Mouse (Mus musculus) layer of hippocampus, adult 9-11 months (tissue): ENCODE data around the gene Wwox.

ENCODE experiments used
- DNase-seq: peaks from one replicate; pipeline ENCODE4 v3.0.0; 2022

The Wwox gene

DNA sequence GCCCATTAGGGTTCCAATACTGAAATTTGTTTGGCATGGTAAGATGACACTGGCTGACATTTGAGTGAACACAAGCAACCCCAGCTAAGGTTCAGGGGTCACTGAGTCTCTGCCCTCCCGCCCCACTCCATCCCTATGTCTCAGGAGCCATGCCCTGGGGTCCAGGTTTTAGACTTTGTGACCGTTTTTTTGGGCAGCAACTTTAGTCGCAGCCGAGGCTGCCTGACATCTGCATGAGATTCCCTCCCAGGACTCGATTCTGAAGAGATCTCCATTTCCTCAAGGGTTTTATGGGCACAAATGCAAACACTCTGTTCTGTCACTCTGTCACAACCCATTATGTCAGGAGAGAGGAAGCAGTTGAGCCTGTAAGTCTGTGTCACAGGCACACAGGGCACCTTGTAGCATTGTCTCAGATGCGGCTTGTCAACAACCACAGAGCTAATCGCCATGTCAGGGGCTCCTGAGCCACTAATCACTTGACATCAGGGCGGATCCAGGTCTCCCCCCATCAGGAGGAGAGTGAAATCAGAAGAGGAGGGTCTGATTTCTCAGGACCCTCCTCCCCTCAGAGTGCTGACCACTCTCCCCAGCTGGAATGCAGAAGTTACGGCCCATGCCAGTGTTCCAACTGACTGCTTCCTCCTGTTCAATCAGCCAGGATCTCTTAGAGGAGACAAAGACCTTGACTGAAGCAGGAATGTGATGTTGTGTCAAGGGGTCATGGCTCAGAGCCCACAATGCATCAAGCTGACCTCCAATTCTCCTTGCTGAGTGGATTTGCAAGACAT, 704.3 kb downstream of the Wwox start:
- no peak for DNase-seq

DNA sequence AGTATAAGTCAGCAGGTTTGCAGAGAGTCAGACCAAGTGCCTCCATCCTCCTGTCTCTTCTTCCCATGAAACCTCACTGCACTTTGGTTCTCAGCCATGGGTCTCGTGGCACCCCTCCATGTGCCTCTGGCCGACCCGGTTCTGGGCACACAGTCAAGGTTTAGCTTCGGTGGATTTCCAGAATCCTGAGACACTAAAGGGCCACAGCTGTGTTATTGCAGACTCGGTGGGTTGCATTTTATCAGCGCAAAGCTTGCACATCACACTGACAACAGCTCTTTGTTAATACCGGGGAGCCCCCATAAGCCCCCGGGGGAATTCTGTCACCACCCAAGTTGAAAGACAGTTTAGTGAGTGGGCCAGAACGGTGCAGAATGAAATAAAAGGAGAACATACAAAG, 707.6 kb downstream of the Wwox start:
- no peak for DNase-seq

DNA sequence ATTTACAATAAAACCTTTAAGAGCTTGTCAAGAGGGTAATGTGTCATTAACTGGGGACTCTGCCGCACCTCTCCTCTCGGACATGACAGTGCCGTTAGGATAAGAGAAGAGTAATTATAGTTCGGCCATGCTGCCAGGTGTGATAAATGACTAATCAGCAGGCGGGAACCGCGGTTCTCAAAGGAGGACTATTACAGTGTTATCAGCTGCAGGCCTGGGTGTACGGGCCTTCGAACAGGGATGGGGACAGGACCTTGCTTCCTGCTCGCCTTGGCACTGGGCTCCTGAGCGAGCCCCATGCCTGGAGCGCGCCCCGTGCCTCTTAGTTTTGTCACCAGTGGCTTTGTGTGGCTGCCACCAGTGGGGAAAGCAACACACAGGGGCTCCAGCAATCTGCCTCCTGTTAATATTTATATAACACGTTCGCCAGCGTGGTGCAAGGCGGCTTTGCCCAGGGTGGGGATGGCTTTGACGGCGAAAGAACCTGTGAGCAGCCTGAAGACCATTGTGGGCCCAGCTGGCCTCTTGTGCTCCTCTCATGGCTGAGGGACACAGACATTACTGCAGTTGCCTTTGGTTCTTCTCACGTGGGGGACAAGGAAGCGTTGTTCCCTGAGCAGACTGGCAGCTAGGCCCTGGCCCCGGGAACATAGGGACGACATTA, 711.1 kb downstream of the Wwox start:
- DNase-seq: no peak

DNA sequence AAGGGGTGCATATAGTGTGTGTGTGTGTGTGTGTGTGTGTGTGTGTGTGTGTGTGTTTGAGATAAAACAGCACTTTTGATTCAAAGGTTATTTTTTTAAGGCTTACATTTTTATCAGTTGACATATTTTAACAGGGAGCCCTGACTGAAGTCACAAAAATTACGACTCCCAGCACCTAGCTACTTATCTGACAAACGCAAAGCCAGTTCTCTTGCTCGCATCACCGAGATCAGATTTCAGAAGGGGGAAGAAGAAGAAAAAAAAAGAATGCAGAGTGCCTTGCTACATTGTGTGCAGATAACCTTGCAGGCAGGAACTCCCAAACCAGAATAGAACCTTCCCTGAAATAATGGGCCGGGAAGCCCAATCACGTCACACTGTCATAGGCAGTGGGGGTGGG, 712.0 kb downstream of the Wwox start:
- DNase-seq: no peak

DNA sequence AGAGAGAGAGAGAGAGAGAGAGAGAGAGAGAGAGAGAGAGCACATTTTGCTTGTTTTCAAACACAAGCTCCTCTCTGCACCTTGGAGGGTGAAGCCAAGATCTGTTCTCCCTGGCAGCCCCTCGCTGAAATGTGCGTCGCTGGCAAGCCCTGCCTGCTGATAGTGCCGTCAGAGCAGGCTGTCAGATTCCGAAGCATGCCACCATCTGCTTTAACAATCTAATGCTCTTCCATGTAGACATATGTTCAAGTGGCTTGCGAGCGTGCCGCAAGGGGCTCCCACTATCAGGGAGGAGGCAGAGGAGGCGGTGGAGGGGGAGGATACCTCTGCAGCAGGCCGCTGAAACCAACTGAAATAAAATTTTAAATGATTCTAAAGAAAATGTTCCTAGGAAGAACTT, 714.6 kb downstream of the Wwox start:
- peak; percentile 61 for DNase-seq

DNA sequence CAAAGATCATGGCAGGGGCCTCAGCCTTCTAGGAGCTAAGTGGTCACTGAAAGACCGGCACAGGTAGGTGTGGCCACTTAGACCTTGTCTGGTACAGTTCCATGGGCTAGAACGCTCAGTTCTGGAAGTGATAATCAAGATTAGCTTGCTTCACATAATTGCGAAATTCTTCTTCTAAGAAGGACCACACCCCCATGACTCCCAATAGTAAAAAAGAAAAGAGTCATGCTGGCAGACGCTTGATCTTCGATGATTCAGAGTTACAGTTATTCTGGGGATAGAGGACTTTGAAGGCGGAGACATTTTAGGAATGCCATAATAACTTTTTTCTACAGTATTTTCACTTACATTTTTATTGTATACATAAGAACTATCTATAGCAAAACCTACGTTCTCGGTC, 716.7 kb downstream of the Wwox start:
- DNase-seq: no peak

DNA sequence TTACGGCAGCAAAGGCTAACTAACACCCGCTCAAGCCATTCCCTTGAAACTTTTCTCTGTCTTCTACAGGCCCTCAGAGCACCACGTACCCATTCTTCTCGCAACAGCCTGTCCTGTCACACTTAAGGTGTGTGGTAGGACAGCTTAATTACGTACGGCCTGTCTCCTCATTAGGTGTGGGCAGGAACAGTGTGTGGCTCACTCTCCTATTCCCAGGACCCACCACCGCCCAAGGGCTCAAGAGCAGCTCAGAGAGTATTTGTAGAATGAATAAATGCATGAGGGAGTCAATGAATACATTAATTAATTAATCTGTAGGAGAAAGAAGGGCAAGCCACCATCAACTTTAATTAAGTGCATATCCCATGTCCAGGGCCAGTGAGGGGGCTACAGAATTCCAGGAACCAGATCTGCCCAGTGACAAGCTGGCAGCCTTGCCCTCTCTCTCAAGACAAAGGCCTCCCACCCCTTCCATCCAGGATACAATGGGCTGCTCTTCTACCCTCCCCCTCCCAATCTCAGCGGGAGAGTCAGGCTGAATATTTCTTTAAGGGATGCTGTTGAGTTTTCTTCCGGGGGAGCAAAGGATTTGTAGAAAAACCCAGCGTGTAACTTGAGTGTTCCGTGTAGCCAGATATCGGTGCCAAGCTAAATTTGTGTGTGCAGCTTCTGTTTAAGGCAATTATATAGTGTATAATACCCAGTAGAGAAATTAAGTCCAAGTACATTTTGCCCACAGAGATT, 718.7 kb downstream of the Wwox start:
- no peak for DNase-seq

DNA sequence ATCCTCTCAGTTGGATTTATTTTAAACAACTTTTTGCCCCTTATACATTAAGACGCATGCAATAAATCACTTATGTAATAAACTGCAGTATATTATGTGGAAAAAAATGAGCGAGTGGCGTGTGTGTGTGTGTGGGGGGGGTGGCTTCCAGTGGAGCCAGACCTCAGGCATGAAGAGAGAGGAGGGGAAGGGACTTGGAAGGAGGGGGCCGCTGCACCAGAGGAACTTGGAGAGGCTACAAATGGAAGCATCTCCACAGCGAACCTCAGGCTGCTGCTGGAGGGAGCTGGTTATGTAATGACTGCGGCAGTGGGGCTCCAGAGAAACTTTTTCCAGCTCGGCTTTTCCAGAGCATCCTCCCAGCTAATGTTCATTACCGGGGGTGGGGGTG, 719.3 kb downstream of the Wwox start:
- no peak for DNase-seq

DNA sequence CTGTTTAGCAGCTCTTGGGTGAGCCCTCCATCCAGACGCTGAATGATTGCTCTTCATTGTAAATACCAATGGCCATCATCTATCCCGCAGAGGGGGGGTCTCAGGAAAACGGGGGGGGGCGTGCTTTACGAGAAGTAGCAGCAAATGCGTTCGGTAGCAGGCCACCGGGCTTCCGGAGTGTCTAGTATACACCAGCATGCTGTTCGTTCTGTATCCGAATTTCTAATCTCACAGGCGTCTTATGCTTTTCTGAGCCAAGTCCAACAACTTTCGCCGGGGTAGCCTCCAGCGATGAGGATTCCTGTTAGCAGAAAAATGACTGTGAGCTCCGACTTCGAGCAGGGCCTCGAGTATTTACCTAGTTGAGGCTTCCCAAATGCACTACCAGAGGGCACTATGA, 719.8 kb downstream of the Wwox start:
- DNase-seq: no peak

DNA sequence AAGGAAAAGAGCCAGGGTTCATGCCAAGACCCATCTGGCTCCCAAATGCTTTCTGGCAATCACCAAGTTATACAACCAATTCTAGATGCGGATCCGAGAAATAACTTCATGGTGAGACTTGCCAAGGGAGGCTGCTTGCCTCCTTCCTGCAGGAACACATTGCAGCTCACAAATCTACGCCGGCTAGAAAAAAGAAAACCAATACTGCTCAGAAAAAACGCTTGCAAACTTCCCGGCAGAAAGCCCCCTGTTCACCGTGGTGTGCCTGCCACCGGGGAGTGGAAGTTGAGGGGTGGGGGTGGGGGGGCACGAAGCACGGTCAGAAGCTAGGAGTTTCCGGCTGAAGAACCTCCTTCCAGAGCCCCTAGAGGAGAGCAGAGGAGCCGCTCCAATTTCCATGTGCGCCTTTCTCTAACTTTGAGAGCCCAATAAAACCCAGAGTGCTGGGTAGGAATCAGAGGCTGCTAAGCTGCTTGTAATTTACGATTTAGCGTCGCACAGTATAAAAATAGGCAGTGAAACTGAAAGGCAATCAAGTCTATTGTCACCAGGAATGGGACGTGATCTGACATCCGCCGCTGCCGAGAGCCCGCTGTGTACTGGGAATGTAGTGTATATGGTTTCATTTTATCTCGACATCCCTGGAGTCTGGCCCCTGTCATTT, 720.4 kb downstream of the Wwox start:
- DNase-seq: peak; percentile 43

DNA sequence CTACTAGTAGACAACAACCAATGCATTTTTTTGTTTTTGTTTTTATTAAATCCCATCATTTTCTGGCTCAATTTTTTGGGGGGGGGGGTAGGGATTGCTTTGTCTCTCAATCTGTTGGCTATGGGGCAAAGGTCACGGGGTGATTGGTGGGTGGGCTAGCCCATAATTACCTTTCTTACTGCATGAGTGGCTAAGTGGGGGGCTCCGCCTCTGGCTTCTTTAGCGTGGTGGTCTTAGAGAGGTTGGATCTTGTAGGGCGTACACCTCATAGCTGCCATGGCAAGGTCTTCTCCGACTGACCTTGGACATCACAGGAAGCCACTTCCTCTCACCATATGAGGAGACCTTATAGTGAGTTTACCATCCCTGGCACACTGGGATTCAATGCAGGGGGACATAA, 721.0 kb downstream of the Wwox start:
- DNase-seq: no peak

DNA sequence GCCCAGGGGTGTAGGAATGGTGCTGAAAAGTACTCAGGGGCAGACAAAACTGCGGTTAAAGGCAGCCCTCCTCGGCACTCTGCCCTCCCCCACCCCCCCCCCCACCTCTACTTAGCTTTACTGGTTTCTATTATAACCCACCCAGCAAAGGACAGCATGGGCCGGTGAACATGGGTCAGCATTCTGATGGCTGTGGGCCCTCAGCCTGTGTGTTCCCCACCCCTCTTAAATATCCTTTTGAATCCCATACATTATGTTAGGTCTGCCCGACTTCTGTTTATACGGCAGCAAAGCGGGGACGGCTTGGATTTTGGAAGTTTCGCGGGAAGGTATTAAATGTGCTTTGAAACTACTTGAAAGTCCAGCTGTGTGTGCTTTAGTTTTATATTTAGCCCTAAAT, 722.1 kb downstream of the Wwox start:
- no peak for DNase-seq

DNA sequence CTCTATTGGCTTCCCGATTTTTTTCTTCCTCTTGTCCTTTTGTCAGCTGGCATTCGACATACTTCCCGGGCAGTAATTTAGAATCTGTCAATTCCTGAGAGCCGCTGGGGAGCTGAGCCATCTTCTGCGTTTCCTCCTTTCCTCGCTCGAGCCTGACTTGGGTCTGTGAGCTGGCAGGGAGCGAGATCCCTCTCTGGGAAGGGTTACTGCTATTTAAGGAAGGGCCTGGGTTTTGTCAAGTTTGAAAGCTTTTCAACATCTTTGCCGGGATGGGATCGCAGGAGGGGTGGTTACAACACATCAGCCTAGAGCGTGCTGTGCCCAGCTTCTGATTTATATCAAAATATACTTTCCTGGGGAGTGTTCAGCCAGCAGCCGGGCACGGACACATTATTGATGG, 725.4 kb downstream of the Wwox start:
- DNase-seq: no peak

DNA sequence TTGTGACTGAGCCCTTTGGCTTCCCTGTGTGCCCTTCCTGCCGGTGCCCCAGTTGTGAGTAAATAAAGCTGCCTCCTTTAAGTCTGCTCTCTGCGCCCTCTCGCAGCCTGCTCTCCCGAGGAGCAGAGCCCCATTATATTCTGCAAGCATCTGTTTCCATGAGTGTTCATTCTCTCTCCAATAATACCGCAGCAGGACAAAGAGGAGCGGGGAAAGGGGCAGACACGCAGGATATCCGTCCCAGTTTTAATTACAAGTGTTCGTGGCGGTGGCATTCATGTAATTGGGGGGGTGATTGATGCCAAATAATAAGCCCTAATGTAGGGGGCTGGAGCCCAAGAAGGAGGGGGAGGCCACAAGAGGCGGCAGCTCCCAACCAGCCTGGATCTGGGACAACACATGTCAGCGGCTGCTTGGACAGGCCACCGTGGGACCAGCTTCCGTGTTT, 734.2 kb downstream of the Wwox start:
- no peak for DNase-seq

DNA sequence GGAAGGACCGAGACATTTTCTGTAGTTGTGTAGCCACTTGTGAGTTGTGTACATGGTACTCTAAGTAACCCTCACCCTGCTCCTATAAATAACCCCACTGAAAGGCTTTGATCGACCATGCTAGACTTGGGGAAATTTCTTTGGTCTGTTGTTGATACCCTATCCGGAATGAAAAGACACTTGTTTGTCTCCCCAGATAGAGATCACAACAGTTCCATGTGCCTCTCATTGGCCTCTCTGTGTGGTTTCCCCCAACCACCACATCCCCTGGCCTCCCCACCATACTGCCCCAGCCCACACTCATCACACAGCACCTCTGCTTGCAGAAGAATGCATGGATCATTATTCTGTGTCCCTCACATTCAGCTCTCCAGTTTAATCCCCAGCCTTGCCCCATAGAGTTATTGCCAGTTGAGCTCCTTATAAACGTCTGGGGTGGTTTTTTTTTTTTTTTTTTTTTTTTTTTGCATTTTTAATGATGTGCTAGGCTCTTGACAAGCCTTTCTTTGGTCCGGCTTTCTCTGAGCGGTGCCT, 746.0 kb downstream of the Wwox start:
- no peak for DNase-seq

DNA sequence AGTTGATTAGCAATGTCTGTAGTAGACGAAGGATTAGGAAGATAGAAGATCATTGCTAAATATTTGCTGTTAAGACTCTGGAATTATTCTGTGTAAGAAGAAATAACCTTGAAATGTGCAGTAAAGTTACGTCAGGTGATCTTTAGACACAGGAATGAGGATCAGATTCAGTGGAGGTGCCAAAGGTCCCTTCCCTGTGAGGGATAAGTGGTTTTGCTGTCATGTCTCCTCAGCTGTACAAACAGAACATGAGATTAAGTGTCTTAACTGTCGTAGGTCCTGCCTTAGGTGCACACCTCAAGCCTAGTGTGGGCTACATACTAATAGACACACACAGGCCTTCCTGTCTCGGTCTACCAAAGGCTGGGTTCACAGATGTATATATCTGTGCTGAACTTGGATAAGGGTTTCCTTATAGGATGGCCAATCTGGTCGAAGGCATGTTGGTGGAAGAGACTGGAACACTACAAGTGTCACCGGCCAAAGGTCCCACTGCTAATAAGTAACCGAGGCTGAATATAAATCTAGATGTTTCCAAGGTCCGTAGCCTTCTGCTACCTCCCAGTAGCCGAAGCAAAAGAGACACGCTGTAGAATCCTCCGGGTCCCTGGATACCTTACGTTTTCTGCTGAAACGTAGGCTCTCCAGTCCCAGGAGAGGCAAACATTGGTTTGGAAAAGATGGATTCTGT, 746.8 kb downstream of the Wwox start:
- no peak for DNase-seq

DNA sequence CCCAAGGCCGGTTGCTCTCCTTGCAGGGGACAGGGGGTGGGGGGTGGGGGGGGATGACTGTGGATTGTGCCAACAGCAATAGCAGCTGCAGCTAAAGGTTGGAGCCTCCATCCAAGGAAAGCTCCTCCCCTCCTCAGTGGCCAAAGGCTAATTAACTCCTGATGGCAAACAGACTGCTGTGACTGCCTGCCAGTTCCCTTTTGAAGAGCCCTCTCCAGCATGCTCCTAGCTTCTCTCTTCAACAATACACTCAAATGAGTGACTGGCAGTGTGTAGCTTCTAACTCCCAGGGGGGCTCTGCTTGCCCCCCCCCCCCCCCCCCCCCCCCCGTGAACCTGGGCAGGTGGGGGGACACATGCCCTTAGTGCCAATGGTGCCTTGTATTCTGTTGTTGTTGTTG, 747.4 kb downstream of the Wwox start:
- no peak for DNase-seq

DNA sequence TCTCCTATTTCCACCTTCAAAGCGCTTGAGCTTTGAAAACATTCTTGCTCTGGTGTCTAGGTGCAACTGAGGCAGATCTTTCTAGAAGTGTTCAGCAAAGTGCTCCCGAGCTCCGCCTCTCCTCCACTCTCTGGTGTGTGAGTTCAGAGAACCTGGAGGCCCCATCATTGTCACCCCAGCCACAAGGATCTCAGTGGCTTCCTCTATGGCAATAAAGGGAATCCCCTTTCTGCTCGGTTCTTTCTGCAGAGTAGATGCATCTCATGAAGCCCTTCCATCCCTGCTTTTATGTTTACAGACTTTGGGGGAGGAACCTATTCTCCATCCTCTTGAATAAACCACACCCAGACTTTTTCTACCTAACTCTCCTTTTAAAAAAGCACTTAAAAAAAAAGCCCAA, 749.0 kb downstream of the Wwox start:
- no peak for DNase-seq

DNA sequence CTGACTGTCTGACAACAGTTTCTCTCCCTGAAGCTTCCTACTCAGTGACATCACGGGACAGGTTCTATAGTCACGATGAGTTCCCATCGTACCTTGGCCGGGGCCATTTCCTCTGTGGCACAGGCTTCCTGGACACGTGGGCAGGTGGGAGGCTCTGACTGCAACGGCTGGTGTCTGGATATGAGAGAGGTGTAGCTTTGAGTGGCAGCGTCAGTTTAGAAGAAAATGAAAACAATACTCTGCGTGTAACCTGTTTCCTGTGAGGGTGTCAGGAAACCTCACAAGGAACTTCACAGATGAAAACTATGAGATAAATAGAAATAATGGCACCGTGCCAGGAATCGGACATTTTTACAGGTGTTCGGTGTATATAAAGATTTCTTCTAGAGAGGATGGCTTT, 750.4 kb downstream of the Wwox start:
- DNase-seq: no peak

DNA sequence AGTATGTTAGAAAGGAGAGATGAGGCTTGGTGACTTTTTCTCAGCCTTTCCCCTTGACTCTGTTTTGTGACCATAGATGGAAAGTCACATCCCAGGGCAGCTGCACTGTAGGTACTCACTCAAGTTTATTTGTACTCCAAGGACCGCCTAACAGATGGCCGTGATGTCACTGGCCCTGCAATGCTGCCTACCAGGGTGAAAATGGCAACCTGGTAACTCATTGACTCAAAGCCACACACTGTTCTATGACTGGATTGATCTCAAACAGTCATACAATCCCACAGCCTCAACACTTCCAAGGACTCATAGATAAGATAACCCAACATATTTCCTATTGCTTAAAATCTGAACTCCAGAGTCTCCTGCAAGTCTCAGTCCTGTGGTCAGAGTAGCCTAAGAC, 754.3 kb downstream of the Wwox start:
- no peak for DNase-seq

DNA sequence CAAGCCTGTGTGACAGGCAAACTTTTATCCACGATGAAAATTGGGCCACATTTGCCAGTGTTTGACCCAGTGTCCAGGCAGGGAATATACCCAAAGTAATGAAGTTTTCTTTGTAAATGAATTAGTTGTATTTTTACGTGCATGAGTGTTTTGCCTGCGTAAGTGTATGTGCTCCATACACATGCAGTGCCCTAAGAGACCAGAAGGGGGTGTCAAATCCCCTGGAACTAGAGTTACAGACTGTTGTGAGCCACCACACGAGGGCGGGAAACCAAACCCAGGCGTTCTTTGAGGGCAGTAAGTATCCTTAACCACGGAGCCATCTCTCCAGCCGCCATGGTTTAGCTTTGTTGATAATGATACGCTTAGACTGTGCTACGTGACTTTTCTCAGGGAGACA, 755.9 kb downstream of the Wwox start:
- DNase-seq: no peak

DNA sequence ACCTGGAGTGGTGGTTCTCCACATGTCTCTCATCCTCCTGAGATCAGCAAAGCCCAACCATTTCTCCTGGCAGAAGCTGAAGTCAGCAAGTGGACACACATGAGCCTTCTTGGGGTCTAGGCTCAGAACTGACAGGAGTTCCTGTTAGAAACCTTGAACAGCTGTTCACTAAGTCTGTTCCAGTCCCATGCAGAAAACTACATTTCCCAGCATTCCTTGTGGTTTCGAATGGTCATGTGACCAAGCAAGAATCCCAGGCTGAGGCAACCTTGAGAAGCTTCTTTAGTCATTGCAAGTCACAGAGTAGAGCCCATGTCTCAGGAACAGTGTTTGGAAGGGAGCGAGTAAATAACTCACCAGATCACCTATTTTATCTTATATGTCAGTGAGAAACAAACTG, 757.4 kb downstream of the Wwox start:
- DNase-seq: no peak

DNA sequence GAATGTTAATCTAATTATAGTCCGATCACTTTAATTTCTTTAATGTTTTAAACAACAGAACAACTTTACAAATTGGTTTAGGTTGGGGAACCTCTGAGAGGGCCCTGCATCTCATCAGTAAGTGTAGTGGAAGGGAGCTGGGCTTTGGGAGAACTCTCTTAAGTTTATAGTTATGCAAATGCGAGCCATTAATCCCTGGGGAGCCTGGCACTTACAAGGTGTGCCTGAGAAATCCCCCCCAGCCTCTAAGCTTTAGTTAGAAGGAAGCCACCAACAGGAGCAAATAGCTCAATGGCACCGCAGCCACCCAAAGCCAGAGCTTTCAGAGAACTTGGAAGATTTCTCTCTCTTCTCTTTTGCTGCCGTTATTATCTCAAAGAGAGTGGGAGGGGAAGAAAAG, 759.7 kb downstream of the Wwox start:
- no peak for DNase-seq
